Mouse (Mus musculus): Measurements from ENCODE around the gene Kcnip4.

Gene Kcnip4

GRCm38 (mm10) chr5:49255983-49256382, 268.7 kb downstream of the Kcnip4 start:
- no peak for DNase-seq (ENCODE audit: low spot score)

DNA sequence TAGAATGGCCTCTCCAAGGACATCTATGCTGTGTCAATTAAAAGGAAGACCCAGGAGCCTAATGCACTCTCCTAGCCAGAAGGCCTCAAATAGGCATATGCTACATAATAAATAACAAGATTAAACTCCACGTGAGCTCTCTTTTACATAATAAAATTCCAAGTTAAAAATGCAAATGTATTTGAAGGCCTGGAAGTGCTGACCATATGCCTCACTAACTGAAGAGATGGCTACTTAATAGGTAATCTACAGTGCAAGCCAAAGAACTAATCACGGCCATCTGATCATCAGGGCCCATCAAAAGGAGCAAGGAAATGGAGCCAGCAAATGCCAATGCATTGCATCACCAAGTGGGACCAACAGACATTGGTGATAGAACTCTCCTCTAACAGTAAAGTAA, 277.6 kb downstream of the Kcnip4 start:
- DNase-seq (ENCODE audit: low spot score) = no peak

DNA sequence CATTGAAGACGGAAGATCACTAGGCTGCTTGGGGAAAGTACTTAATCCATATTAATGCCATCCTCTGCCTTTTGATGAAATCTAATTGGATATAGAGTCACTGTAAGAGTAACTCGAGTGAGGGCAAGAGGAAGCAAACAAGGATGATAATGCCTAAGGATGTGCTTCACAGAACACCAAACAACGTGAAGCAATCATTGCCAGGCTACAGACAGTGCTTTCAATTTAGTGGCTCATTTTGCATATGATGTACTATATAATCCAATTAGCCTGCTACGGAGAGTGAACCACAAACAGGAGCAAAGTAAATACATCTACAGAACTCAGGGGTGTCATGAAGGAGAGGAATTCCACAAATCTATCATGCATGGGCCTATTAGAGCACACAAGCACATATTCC, 280.3 kb downstream of the Kcnip4 start:
- no peak for DNase-seq (ENCODE audit: low spot score)

- DNase-seq (ENCODE audit: low spot score) = no peak
Measured at GRCm38 (mm10) chr5:49241708-49242107, 283.0 kb downstream of the Kcnip4 start.

DNA sequence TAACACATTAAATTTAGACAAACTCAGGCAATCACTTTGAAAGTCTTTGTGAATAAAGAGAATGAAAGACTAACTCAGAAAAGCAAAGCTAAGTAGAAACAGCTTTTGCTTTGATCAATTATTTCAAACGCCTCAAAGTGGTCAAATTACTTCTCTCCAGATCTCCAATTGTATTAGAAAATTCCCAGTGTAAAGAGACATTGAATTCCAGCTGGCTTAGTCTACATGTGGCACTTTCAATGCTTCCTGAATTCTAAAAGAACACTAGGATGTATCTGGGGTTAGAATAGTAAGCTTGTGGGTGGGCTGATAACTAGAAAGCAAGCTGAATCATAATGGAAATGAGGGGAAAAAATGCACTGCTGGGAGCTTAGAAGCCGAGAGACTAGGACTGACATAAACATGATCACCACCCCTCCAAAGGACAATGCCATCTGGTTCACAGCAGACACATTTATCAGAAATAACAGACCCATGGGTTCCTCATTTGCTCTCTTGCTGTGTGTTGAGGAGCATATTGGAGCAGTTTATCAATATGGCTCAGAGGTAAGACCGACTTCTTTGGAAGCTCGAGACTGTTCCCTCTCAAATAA, 323.4 kb downstream of the Kcnip4 start:
- no peak for DNase-seq (ENCODE audit: low spot score)

GRCm38 (mm10) chr5:49188236-49188635, 336.5 kb downstream of the Kcnip4 start:
- DNase-seq (ENCODE audit: low spot score) = no peak

DNA sequence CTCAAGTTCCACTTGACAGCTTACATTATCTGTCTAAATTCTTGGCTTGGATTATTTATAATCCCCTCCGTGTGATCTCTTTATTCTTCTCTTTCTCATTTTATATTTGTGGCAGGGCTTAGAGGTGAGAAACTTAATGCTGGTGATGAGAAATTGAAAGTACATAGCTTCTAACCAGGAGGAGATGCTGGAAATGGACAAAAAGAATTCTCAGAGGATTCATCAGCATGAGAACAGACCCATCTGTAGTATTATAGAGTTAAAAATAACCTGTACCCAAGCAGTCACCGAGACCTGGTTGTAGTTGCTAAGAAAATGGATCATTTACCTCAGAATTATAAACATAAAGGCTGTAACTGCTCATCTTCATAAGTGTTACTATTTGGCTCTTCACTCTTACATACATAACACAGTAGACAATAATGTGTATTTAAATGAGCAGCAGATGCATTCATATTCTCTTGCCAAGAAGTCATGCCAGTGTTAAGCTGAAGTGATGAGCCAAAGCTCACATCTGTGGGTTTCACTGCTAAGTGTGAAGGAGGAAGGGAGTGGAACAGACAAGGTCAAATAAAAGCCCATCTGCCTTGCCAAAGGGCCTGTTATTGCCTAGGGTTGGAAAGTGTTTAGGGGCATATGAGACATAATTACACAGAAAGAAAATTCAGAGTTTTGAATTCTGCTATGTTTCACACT, 374.4 kb downstream of the Kcnip4 start:
- DNase-seq (ENCODE audit: low spot score) = no peak

DNA sequence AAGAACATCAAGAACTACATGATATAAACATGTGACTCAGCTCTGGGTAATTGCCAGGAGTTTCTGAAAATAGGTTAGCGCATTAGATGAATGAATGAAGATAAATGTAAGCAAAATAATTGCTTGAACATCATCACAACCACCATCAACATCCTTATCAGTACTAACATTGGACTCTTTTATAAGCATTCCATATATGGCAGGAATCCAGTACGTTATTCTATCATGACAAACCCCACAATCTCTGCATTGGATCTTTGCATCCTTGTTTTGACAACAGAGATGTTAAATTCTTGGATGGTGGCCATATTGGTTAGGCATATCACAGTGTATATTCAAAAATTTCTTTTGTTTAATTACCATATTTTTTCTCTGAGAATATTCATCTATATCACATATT, 375.0 kb downstream of the Kcnip4 start:
- DNase-seq (ENCODE audit: low spot score) = no peak

DNA sequence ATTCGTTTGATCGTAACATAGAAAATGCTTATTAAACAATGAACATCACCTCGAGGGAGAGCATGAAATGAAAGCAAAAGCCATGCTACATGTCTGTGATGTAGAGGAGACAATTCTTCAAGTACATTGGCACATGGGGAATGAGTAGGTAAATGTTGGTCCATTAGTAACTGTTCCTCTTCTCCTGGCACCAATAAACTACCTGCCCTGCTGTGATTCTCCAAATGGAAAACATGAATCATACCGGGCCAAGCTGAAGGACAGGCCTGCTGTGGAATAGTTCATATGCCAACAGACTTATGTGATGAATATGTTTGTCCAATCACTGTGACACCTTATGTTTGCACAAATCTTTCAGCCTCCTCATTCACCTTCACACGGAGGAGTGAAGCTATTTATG, 429.3 kb downstream of the Kcnip4 start:
- DNase-seq (ENCODE audit: low spot score) = no peak

- DNase-seq (ENCODE audit: low spot score) = no peak
Measured at GRCm38 (mm10) chr5:49094945-49095344, 429.8 kb downstream of the Kcnip4 start.

- no peak for DNase-seq (ENCODE audit: low spot score)
Measured at GRCm38 (mm10) chr5:49094306-49094705, 430.4 kb downstream of the Kcnip4 start.

DNA sequence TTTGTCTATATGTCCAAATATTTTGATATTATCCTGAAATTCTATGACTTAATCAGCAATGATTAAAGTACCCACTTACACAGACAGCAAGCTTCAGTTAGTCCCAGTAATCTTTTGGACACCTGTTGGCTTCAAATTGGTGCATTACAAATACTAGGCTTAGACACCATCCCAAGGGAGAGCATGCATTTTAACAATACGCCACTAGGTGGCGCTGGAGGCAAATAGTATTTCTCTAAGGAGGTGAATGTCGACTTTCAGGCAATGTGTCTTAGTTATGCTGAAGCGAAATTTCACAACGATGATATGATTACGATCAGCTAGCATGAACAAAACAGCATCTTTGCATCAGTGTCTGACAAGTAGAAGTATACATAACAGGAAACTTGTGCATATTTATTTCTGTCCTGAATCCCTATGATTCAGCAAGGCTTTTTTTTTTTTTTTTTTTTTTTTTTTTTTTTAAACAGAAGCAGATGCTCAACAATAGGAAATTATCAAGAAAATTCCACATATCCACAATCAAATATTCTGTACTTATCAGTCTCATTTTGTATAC, 434.5 kb downstream of the Kcnip4 start:
- no peak for DNase-seq (ENCODE audit: low spot score)

DNA sequence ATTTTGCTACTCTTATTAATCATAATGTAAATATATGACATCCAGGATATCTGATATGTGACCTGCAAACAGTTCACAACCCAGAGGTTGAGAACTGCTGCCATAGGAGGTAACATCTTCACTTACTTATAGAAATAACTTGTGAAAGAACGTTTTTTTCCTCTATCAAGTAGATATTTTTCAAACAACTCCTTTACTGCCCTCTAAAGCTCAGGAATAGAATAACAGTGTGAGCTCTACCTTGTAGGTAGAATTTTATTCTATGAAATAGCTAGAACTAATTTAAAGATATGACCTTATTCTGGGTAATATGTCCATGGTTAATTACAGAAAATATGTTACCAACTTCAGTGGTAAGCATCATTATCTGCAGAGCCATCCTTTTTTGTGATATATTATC, 459.1 kb downstream of the Kcnip4 start:
- no peak for DNase-seq (ENCODE audit: low spot score)

- no peak for DNase-seq (ENCODE audit: low spot score)
Measured at GRCm38 (mm10) chr5:49058926-49059325, 465.8 kb downstream of the Kcnip4 start.

- no peak for DNase-seq (ENCODE audit: low spot score)
Measured at GRCm38 (mm10) chr5:49057636-49058340, 466.9 kb downstream of the Kcnip4 start.

DNA sequence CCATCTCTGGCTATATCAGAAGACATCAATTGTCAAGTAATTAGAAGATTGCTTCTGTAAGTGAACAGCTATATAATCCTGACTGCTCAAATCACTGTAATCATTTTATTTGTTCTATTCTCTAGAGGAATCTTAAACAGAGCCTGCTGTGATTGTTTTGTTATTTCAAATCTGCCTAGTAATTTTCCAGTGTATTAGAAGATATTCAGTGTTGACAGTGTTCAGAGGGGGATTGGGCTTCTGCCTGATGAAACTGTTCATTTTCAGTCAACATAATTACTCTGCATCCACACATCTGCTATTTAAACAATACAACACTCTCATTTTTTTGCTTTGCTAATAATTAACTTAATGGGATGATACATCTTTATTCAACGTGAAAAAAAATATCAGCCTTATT, 476.7 kb downstream of the Kcnip4 start:
- no peak for DNase-seq (ENCODE audit: low spot score)

- no peak for DNase-seq (ENCODE audit: low spot score)
Measured at GRCm38 (mm10) chr5:49041259-49041845, 483.4 kb downstream of the Kcnip4 start.

- DNase-seq (ENCODE audit: low spot score) = no peak
Measured at GRCm38 (mm10) chr5:48997359-48997758, 527.3 kb downstream of the Kcnip4 start.

GRCm38 (mm10) chr5:48989145-48989659, 535.5 kb downstream of the Kcnip4 start:
- DNase-seq (ENCODE audit: low spot score) = no peak

DNA sequence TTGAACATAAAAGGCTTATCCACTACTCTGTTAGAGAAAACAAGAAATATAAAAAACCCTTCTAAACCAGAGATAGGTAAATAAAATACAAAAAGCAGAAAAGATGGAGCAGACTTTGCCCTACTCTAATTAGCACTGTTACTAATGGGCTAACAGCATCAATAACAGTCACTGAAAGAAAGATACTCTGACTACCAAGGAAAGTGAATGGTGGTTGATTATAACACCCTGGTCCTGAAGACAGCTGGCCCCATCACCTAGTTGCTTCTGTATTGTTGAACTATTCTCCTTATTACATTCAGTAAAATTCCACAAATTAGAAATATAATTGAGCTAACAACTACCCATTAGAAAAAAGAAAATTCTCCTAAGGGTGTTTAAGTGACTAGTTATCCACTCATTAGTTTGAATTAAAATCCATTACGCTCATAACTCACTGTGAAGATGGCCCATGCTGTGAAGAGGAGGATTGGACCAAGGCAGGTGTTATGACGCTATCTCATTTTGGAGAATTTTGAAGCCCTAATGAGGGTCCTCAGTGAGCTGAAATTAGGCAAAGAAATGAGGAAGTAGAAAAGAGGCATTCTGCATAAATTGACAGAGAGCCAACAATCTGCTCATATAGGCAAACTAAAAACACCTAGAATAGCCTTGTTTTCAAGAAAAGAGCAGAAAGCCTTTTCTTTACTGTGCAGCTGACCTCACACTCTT, 582.2 kb downstream of the Kcnip4 start:
- no peak for DNase-seq (ENCODE audit: low spot score)

DNA sequence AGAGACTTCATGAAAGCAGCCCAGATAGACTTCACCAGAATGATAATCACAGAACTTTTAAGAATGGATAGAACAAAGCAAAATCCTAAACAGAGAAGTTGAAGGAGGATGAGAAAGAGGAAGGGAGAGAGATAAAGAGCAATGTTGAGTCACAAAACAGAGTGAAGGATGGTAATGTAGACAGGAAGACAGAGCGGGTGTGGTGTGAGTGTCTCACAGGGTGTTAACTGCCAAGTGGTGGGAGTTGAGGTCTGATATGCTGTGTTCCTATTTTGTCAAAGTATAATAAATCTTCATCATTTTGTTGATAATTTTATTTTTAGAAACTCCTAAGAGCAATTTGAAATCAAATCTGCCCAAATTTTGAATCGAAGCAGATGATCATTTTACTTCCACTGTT, 592.8 kb downstream of the Kcnip4 start:
- no peak for DNase-seq (ENCODE audit: low spot score)

DNA sequence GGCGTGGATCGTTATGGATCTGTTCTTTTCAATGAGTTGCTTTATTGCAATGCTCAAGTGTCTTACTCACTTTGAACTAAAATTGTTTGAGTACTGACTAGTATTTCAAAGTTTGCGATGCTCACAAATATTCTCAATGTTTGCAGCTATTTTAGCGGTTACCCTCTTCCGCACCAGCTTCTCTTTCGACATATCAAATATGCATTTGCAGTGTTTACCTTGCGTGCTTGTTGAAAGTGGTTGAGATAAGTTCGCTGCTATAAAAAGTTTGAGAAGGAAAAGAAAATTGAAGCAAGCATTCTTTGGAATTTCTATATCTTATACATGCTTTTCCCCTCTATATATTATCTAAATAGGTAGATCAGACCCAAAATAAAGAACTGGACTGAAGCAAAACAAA, 634.5 kb downstream of the Kcnip4 start:
- DNase-seq (ENCODE audit: low spot score) = no peak

Measured in T-cell, adult 2 months (primary cell).